Mouse (Mus musculus): ENCODE measurements around the gene Adam23.

GRCm38 (mm10) chr1:63579153-63579552, 133.5 kb downstream of the Adam23 start:
- no peak for TF ChIP-seq CTCF (IDR thresholded peaks at IDR 0.05; ENCODE audit: borderline replicate concordance, control insufficient read depth, extremely low read depth, insufficient read depth, low read length, poor library complexity)
- TF ChIP-seq POLR2A (IDR thresholded peaks at IDR 0.05; ENCODE audit: control insufficient read depth, extremely low read depth, insufficient read depth, low read length, poor library complexity): no peak

All from thymus, adult 2 months (tissue).